Mouse (Mus musculus): ENCODE results near the gene Gmps. TPM values are rescaled to one million over a fixed set of nuclear protein-coding genes. Genes with fewer than 3 reads are reported as not detected.

The Gmps gene
- polyA plus RNA-seq (2016; fragmentation: Nextera tagmentation; extraction: Ambion mirVana), result 52.2 TPM in 2 replicates

- Histone ChIP-seq H3K27ac (peak within 1 kb of the TSS; percentile 96), H3K4me1 (peaks cover 14% of the 10 kb centered on the region), H3K9me3 (no peaks in the 10 kb centered on the region), H3K27me3 (ENCODE audit: insufficient read depth, poor library complexity, severe bottlenecking) (no peaks in the 10 kb centered on the region), H3K36me3 (peaks cover 12% of the 10 kb centered on the region), H3K4me3 (peak within 1 kb of the TSS; percentile 92)
- DNase-seq (ENCODE audit: low spot score), result peak; percentile 96
- WGBS, result under 1% methylated on average over 67 of the region's 67 CpGs
Measured at GRCm38 (mm10) chr3:63975955-63976908, at the start of gene Gmps. Gmps (plus strand) TSS chr3:63976106.

- no peaks in the 10 kb centered on the region for H3K4me1 ChIP-seq
- H3K27ac ChIP-seq, result peak within 1 kb of the TSS; percentile 98
- no peaks in the 10 kb centered on the region for H3K36me3 ChIP-seq
- no peaks in the 10 kb centered on the region for H3K9me3 ChIP-seq
- H3K4me3 ChIP-seq, result peak within 1 kb of the TSS; percentile 81
- H3K27me3 ChIP-seq (ENCODE audit: insufficient read depth, poor library complexity, severe bottlenecking), result no peaks in the 10 kb centered on the region
- DNase-seq (ENCODE audit: low spot score), result peak; percentile 92
- WGBS, result 5% methylated on average over 48 of the region's 48 CpGs
Measured at GRCm38 (mm10) chr3:63928878-63929859, 46.7 kb upstream of the Gmps start, which contains the start of gene E130311K13Rik. E130311K13Rik (minus strand) TSS chr3:63929472.

- Histone ChIP-seq H3K9me3 (no peaks in the 10 kb centered on the region), H3K4me3 (no peak overlapping the region), H3K27me3 (ENCODE audit: insufficient read depth, poor library complexity, severe bottlenecking) (no peaks in the 10 kb centered on the region), H3K36me3 (no peaks in the 10 kb centered on the region; the same call in 1 of the 2 replicates), H3K4me1 (no peaks in the 10 kb centered on the region), H3K27ac (no peak overlapping the region)
- 88% methylated on average over 2 of the region's 2 CpGs for WGBS
- no peak for DNase-seq (ENCODE audit: low spot score)
Measured at GRCm38 (mm10) chr3:63938928-63939327, 37.0 kb upstream of the Gmps start.

GRCm38 (mm10) chr3:63941204-63941850 lies 34.6 kb upstream of the Gmps start:
- WGBS, result 85% methylated on average over 2 of the region's 2 CpGs

GRCm38 (mm10) chr3:63949837-63950236 lies 26.1 kb upstream of the Gmps start:
- Histone ChIP-seq H3K27ac (no peak overlapping the region), H3K4me3 (no peak overlapping the region), H3K9me3 (no peaks in the 10 kb centered on the region), H3K36me3 (peaks cover 10% of the 10 kb centered on the region; the same call in 1 of the 2 replicates), H3K4me1 (no peaks in the 10 kb centered on the region), H3K27me3 (ENCODE audit: insufficient read depth, poor library complexity, severe bottlenecking) (no peaks in the 10 kb centered on the region)
- WGBS, result 70% methylated on average over 3 of the region's 3 CpGs
- no peak for DNase-seq (ENCODE audit: low spot score)

More at GRCm38 (mm10) chr3:63941204-63941850, 34.6 kb upstream of the Gmps start:
- no peak for DNase-seq (ENCODE audit: low spot score)
- no peak overlapping the region for H3K4me3 ChIP-seq
- H3K36me3 ChIP-seq, result peaks cover 2% of the 10 kb centered on the region
- H3K27me3 ChIP-seq (ENCODE audit: insufficient read depth, poor library complexity, severe bottlenecking), result no peaks in the 10 kb centered on the region
- no peaks in the 10 kb centered on the region for H3K9me3 ChIP-seq
- no peaks in the 10 kb centered on the region for H3K4me1 ChIP-seq
- H3K27ac ChIP-seq, result no peak overlapping the region

- no peaks in the 10 kb centered on the region for H3K9me3 ChIP-seq
- no peak for DNase-seq (ENCODE audit: low spot score)
- H3K4me3 ChIP-seq, result peak overlapping the region; percentile 93
- H3K27me3 ChIP-seq (ENCODE audit: insufficient read depth, poor library complexity, severe bottlenecking), result peaks cover 10% of the 10 kb centered on the region; the same call in 1 of the 2 replicates
- no peaks in the 10 kb centered on the region for H3K36me3 ChIP-seq
- H3K27ac ChIP-seq, result peak overlapping the region; percentile 92
- WGBS, result 9% methylated on average over 25 of the region's 25 CpGs
- H3K4me1 ChIP-seq, result peaks cover 20% of the 10 kb centered on the region; the same call in 1 of the 2 replicates
Measured at GRCm38 (mm10) chr3:63963421-63964099, 12.3 kb upstream of the Gmps start.

GRCm38 (mm10) chr3:63964100-63964921 lies 11.6 kb upstream of the Gmps start, which contains the start of gene Slc33a1:
Slc33a1 (minus strand) TSS chr3:63964768.
- Histone ChIP-seq H3K4me3 (peak within 1 kb of the TSS; percentile 93), H3K27ac (peak within 1 kb of the TSS; percentile 92), H3K36me3 (no peaks in the 10 kb centered on the region), H3K9me3 (no peaks in the 10 kb centered on the region), H3K4me1 (peaks cover 20% of the 10 kb centered on the region; the same call in 1 of the 2 replicates), H3K27me3 (ENCODE audit: insufficient read depth, poor library complexity, severe bottlenecking) (peaks cover 12% of the 10 kb centered on the region; the same call in 1 of the 2 replicates)
- under 1% methylated on average over 69 of the region's 69 CpGs for WGBS
- peak; percentile 99 for DNase-seq (ENCODE audit: low spot score)

- Histone ChIP-seq H3K4me1 (peaks cover 20% of the 10 kb centered on the region; the same call in 1 of the 2 replicates), H3K27ac (peak overlapping the region; percentile 92), H3K9me3 (no peaks in the 10 kb centered on the region), H3K4me3 (peak overlapping the region; percentile 93), H3K27me3 (ENCODE audit: insufficient read depth, poor library complexity, severe bottlenecking) (peaks cover 12% of the 10 kb centered on the region; the same call in 1 of the 2 replicates), H3K36me3 (no peaks in the 10 kb centered on the region)
- WGBS, result 76% methylated on average over 6 of the region's 6 CpGs
- no peak for DNase-seq (ENCODE audit: low spot score)
Measured at GRCm38 (mm10) chr3:63964922-63965249, 11.0 kb upstream of the Gmps start.

GRCm38 (mm10) chr3:63965929-63966328 lies 10.0 kb upstream of the Gmps start:
- peaks cover 12% of the 10 kb centered on the region; the same call in 1 of the 2 replicates for H3K27me3 ChIP-seq (ENCODE audit: insufficient read depth, poor library complexity, severe bottlenecking)
- H3K4me3 ChIP-seq, result no peak overlapping the region
- no peak for DNase-seq (ENCODE audit: low spot score)
- H3K27ac ChIP-seq, result no peak overlapping the region
- no peaks in the 10 kb centered on the region for H3K9me3 ChIP-seq
- peaks cover 20% of the 10 kb centered on the region; the same call in 1 of the 2 replicates for H3K4me1 ChIP-seq
- WGBS, result 69% methylated on average over 2 of the region's 2 CpGs
- H3K36me3 ChIP-seq, result no peaks in the 10 kb centered on the region

- no peak for DNase-seq (ENCODE audit: low spot score)
- H3K36me3 ChIP-seq, result peaks cover 27% of the 10 kb centered on the region
- H3K27ac ChIP-seq, result no peak overlapping the region
- H3K9me3 ChIP-seq, result no peaks in the 10 kb centered on the region
- WGBS, result 83% methylated on average over 4 of the region's 4 CpGs
- no peak overlapping the region for H3K4me3 ChIP-seq
- H3K4me1 ChIP-seq, result peaks cover 14% of the 10 kb centered on the region
- H3K27me3 ChIP-seq (ENCODE audit: insufficient read depth, poor library complexity, severe bottlenecking), result no peaks in the 10 kb centered on the region
Measured at GRCm38 (mm10) chr3:63977895-63978294, 2.0 kb downstream of the Gmps start.

- Histone ChIP-seq H3K27ac (no peak overlapping the region), H3K36me3 (peaks cover 85% of the 10 kb centered on the region), H3K9me3 (no peaks in the 10 kb centered on the region), H3K4me1 (no peaks in the 10 kb centered on the region), H3K27me3 (ENCODE audit: insufficient read depth, poor library complexity, severe bottlenecking) (no peaks in the 10 kb centered on the region), H3K4me3 (no peak overlapping the region)
- 84% methylated on average over 1 of the region's 1 CpGs for WGBS
- no peak for DNase-seq (ENCODE audit: low spot score)
Measured at GRCm38 (mm10) chr3:63986656-63987055, 10.8 kb downstream of the Gmps start.

All from heart, embryonic 10.5 days (tissue).